Mouse (Mus musculus): ENCODE data around the gene Gm17428. TPM values are rescaled to one million over a fixed set of nuclear protein-coding genes. Genes with fewer than 3 reads are reported as not detected.

Gm17428 gene
- polyA plus RNA-seq, 2 experiments: not detected

DNA sequence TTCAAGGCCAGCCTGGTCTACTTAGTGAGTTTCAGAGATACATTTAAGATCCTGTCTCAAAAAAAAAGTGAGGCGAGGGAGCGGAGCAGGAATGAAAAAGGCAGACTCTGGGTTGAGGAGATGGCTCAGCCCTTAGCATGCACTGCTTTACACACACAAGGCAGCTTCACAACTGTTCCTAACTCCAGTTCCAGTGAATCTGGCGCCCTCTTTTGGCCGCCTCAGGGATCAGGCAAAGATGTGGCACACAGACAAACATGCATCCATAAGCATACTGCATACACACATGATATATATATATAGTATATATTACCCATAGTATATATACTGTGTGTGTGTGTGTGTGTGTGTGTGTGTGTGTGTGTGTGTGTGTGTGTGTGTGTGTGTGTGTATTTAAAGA is 34.4 kb downstream of the Gm17428 start:
- WGBS: 65% methylated on average over 4 of the region's 4 CpGs

DNA sequence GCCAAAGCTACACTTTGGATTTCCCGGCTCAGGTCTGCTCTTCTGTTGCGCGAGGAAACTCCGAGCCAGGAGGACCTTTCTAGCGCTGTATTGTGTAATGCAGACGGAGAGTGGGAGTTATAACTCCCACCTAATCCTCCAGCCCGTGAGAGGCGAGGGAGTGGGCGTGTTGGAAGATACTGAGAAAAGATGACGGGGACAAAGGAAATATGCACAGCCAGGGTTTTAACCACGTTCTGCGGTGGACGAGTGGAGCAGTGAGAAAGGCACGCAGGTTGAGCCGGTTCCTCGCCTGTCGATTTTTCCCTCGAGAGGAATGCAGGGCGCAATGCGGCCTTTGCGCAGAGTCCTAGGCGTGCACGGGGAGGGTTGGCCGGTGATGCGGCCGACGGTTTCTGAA is 37.9 kb downstream of the Gm17428 start:
- peaks cover 5% of the 10 kb centered on the region for H3K4me1 ChIP-seq (ENCODE audit: control insufficient read depth, insufficient read depth, low read length)
- peak overlapping the region; percentile 56 for H3K4me3 ChIP-seq (replicated peaks; ENCODE audit: low read length)
- peak overlapping the region; percentile 85 for H3K9ac ChIP-seq (ENCODE audit: low read depth, low read length, severe bottlenecking)
- ATAC-seq (ENCODE audit: low FRiP score, low read depth) (peak; percentile 45), DNase-seq (ENCODE audit: low spot score) (no peak)
- under 1% methylated on average over 26 of the region's 27 CpGs for WGBS
- H3K27ac ChIP-seq (replicated peaks; ENCODE audit: low read depth, low read length): peak overlapping the region; percentile 95
- H3K9me3 ChIP-seq (ENCODE audit: control insufficient read depth, low read length): no peaks in the 10 kb centered on the region
- H3K4me2 ChIP-seq (replicated peaks; ENCODE audit: low read depth, low read length, severe bottlenecking): peak overlapping the region; percentile 69
- peaks cover 24% of the 10 kb centered on the region for H3K36me3 ChIP-seq (ENCODE audit: control insufficient read depth, insufficient read depth, low read length)
- no peaks in the 10 kb centered on the region for H3K27me3 ChIP-seq (ENCODE audit: control insufficient read depth, insufficient read depth, low read length)
- TF ChIP-seq POLR2A (IDR thresholded peaks at IDR 0.05; ENCODE audit: borderline replicate concordance, extremely low read depth, insufficient read depth, insufficient read length): no peak

More for the DNA sequence above, 34.4 kb downstream of the Gm17428 start:
- Histone ChIP-seq H3K36me3 (ENCODE audit: control insufficient read depth, insufficient read depth, low read length) (no peaks in the 10 kb centered on the region), H3K9ac (ENCODE audit: low read depth, low read length, severe bottlenecking) (no peak overlapping the region), H3K9me3 (ENCODE audit: control insufficient read depth, low read length) (no peaks in the 10 kb centered on the region), H3K4me1 (ENCODE audit: control insufficient read depth, insufficient read depth, low read length) (peaks cover 4% of the 10 kb centered on the region), H3K4me3 (replicated peaks; ENCODE audit: low read length) (no peak overlapping the region), H3K4me2 (replicated peaks; ENCODE audit: low read depth, low read length, severe bottlenecking) (no peak overlapping the region), H3K27ac (replicated peaks; ENCODE audit: low read depth, low read length) (no peak overlapping the region), H3K27me3 (ENCODE audit: control insufficient read depth, insufficient read depth, low read length) (no peaks in the 10 kb centered on the region)
- ATAC-seq (ENCODE audit: low FRiP score, low read depth) (no peak), DNase-seq (ENCODE audit: low spot score) (no peak)
- no peak for TF ChIP-seq POLR2A (IDR thresholded peaks at IDR 0.05; ENCODE audit: borderline replicate concordance, extremely low read depth, insufficient read depth, insufficient read length)

DNA sequence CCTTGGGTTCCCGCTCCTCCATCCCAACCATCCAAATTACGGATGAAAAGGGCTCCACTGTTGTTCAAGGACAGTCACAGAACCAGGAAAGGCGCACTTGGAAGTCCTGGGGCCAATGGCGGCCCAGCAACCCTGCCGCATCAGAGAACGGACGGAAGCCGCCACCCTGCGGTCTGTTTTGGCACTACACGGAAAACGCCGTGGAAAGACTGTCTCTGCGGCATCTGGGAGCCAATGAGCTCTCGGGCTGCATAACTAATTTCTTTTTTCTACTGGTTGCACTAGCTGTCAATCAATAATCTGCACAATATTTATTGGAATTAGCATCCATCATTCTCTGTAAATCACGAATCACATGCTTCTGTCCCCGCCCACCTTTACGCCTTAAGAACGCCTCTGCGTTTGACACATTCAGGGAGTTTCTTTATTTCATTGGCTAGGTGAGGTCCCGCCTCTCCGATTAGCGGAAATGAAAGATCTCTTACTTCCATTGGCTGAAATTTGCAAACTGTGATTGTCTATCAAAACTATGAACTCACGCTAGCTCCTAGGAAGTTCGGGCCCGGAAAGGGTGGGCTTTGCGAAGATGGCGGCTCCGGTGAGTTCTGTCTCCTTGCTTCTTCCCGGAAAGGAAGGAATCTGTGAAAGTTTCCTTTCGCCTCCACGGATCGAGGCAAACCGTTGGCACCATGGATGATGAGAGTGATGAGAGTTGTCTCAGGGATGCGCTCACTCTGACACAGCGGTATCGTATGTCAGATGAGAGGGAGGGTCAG is 38.4 kb downstream of the Gm17428 start, which contains the start of gene Ngdn:
Gene Ngdn (plus strand): TSS at position 464 of the 776 bp plus-strand sequence.
- peak within 1 kb of the TSS; percentile 85 for H3K9ac ChIP-seq (ENCODE audit: low read depth, low read length, severe bottlenecking)
- DNase-seq (ENCODE audit: low spot score) (peak; percentile 100), ATAC-seq (ENCODE audit: low FRiP score, low read depth) (peak; percentile 96)
- no peaks in the 10 kb centered on the region for H3K9me3 ChIP-seq (ENCODE audit: control insufficient read depth, low read length)
- WGBS: under 1% methylated on average over 36 of the region's 36 CpGs
- peak within 1 kb of the TSS; percentile 63 for H3K4me3 ChIP-seq (replicated peaks; ENCODE audit: low read length)
- H3K4me1 ChIP-seq (ENCODE audit: control insufficient read depth, insufficient read depth, low read length): peaks cover 5% of the 10 kb centered on the region
- no peaks in the 10 kb centered on the region for H3K27me3 ChIP-seq (ENCODE audit: control insufficient read depth, insufficient read depth, low read length)
- TF ChIP-seq POLR2A (IDR thresholded peaks at IDR 0.05; ENCODE audit: borderline replicate concordance, extremely low read depth, insufficient read depth, insufficient read length): peak; percentile 81; the same call in 1 of the 2 replicates
- H3K36me3 ChIP-seq (ENCODE audit: control insufficient read depth, insufficient read depth, low read length): peaks cover 24% of the 10 kb centered on the region
- H3K27ac ChIP-seq (replicated peaks; ENCODE audit: low read depth, low read length): peak within 1 kb of the TSS; percentile 95
- peak within 1 kb of the TSS; percentile 74 for H3K4me2 ChIP-seq (replicated peaks; ENCODE audit: low read depth, low read length, severe bottlenecking)

DNA sequence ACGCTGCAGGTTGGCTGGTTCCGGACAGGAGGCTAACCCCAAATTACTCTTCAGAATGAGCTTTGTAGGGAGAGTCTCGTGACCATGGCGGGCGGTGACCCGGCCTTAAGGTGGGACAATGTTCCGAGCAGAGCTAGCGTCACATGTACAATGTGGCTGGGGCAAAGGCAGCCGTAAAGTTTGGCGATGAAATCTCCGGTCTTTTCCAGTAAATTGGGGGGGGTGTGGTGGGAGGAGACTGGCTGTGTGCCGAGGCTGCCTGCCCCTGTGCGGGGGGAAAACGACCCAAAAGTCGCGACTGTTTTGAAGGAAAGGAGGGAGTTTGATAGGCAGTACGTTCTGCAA is 39.0 kb downstream of the Gm17428 start:
- ATAC-seq (ENCODE audit: low FRiP score, low read depth) (peak; percentile 10; the same call in 1 of the 2 replicates), DNase-seq (ENCODE audit: low spot score) (peak; percentile 28)
- under 1% methylated on average over 17 of the region's 17 CpGs for WGBS
- no peak for TF ChIP-seq POLR2A (IDR thresholded peaks at IDR 0.05; ENCODE audit: borderline replicate concordance, extremely low read depth, insufficient read depth, insufficient read length)
- peak overlapping the region; percentile 63 for H3K4me3 ChIP-seq (replicated peaks; ENCODE audit: low read length)
- H3K36me3 ChIP-seq (ENCODE audit: control insufficient read depth, insufficient read depth, low read length): peaks cover 29% of the 10 kb centered on the region
- H3K27ac ChIP-seq (replicated peaks; ENCODE audit: low read depth, low read length): peak overlapping the region; percentile 3; the same call in 1 of the 2 replicates
- H3K4me1 ChIP-seq (ENCODE audit: control insufficient read depth, insufficient read depth, low read length): peaks cover 5% of the 10 kb centered on the region
- H3K4me2 ChIP-seq (replicated peaks; ENCODE audit: low read depth, low read length, severe bottlenecking): peak overlapping the region; percentile 74
- H3K9ac ChIP-seq (ENCODE audit: low read depth, low read length, severe bottlenecking): peak overlapping the region; percentile 71
- H3K27me3 ChIP-seq (ENCODE audit: control insufficient read depth, insufficient read depth, low read length): no peaks in the 10 kb centered on the region
- H3K9me3 ChIP-seq (ENCODE audit: control insufficient read depth, low read length): no peaks in the 10 kb centered on the region

DNA sequence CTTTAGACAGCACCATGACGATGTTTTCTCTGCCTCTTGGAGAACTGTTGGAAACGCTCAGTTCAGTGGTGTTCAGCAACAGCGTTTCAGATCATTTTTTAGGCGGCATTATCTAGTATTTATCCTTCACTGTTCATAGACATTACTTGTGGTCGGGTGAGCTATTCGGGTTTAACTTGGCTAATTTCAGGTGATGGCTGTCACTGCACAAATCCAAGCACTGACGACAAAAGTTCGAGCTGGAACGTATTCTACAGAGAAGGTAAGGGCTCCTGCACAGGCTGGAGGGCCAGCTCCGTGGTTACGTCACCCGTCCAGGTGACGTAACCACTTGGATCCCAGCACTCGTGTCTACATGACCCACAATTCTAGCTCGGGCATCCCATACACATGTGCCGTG is 40.1 kb downstream of the Gm17428 start:
- H3K4me2 ChIP-seq (replicated peaks; ENCODE audit: low read depth, low read length, severe bottlenecking): no peak overlapping the region
- no peaks in the 10 kb centered on the region for H3K9me3 ChIP-seq (ENCODE audit: control insufficient read depth, low read length)
- peaks cover 40% of the 10 kb centered on the region for H3K36me3 ChIP-seq (ENCODE audit: control insufficient read depth, insufficient read depth, low read length)
- H3K4me1 ChIP-seq (ENCODE audit: control insufficient read depth, insufficient read depth, low read length): peaks cover 5% of the 10 kb centered on the region
- ATAC-seq (ENCODE audit: low FRiP score, low read depth) (no peak), DNase-seq (ENCODE audit: low spot score) (no peak)
- H3K27me3 ChIP-seq (ENCODE audit: control insufficient read depth, insufficient read depth, low read length): no peaks in the 10 kb centered on the region
- no peak overlapping the region for H3K27ac ChIP-seq (replicated peaks; ENCODE audit: low read depth, low read length)
- no peak for TF ChIP-seq POLR2A (IDR thresholded peaks at IDR 0.05; ENCODE audit: borderline replicate concordance, extremely low read depth, insufficient read depth, insufficient read length)
- no peak overlapping the region for H3K4me3 ChIP-seq (replicated peaks; ENCODE audit: low read length)
- H3K9ac ChIP-seq (ENCODE audit: low read depth, low read length, severe bottlenecking): no peak overlapping the region
- 93% methylated on average over 16 of the region's 16 CpGs for WGBS

Data from limb, embryonic 14.5 days (tissue).